Mouse (Mus musculus): Measurements from ENCODE around the gene Nr4a1. TPM values are rescaled to one million over a fixed set of nuclear protein-coding genes. Genes with fewer than 3 reads are reported as not detected.

Nr4a1 gene
- polyA plus RNA-seq (2012; ENCODE audit: insufficient read depth, insufficient read length, missing spikeins) = 20.8 and 136 TPM in 2 replicates

DNA sequence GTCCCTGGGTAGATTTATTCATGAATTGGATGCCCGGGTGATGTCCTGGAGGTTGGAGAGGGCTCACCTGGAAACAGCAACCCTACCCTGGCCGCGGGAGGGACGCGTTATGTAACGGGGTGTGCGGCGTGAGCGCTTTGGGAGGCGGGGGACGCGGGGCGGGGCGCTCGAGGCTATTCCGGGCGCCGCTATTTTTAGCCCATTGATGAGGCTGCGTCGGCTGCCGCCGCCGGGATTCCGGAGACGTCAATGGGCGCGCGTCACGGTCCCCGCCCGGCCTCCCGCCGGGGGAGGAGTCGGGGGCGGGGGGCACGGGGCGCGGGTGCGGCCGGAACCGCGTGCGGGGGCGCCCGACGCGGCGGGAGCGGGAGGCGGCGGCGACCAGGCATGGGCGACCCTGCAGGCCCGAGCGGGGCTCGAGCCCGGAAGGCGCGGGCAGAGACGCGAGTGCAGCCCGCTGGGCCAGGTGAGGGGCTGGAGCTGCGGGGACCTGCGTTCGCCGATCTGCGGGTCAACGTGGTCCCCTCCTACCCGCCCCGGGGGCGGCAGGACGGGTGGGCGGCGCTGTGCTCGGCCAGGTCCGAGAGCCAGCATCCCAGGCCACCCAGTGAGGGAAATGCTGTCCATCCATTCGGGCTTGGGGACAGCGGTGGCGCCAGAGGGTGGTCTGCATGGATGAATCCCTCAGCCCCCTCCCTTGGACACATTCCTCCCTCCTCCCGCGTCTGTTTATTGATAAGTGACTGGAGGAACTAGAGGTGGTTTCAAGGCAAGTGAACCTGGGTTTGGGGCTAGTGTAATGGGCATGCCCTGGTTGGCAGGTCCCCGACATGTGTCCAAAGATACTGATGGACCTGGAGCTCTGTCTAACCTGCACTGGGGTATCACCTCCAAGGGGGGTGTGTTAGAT is at the start of gene Nr4a1:
Gene Nr4a1, plus strand, starts transcription at position 384 of the 910 bp plus-strand sequence.
- Histone ChIP-seq H3K27ac (replicated peaks; ENCODE audit: low read depth, low read length) (peak within 1 kb of the TSS; percentile 44), H3K4me1 (ENCODE audit: control insufficient read depth, insufficient read depth, insufficient read length, low read length) (peaks cover 3% of the 10 kb centered on the region; the same call in 1 of the 2 replicates), H3K4me3 (ENCODE audit: insufficient read depth, low read depth, low read length) (peak within 1 kb of the TSS; percentile 73)

DNA sequence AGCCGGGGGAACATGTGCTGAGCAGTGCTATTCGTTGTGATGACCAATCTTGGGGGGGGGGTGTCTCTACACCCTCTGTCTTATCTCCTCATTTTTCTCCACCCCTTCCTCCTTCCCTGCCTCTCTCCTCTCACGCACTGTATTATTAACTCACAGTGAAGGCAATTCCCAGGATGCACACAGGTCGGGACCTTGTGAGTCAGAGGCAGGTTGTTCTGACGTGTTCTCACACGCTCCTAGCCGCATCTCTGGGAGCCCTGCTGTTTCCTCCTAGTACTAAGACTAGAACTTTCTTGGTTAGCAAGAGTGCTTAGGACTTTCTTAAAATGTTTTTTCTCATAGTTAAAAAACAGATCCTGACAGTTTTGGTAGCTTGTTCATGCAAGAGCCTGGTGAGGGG is 49.3 kb upstream of the Nr4a1 start:
- no peak overlapping the region for H3K4me3 ChIP-seq (ENCODE audit: insufficient read depth, low read depth, low read length)
- H3K4me1 ChIP-seq (ENCODE audit: control insufficient read depth, insufficient read depth, insufficient read length, low read length) = no peaks in the 10 kb centered on the region
- H3K27ac ChIP-seq (replicated peaks; ENCODE audit: low read depth, low read length) = no peak overlapping the region

DNA sequence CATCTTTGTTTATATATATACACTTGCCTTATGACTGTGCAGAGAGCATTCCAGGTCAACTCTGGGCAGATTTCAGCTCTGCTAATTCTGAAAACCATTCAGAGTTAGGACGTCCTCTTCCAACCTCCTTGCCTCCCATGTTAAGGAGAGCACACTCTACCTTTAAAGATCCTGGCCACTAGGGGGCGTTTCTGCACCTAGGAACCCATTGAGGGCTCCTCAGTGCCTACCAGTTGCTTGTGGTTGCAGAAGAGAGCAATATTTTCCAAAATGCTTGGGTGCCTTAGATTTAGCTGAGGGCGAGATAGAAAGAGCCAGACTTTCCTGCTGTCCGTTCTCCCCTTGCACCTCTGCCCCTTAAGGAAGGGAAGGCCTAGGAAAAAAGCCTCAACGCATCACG is 43.8 kb upstream of the Nr4a1 start:
- no peak overlapping the region for H3K27ac ChIP-seq (replicated peaks; ENCODE audit: low read depth, low read length)
- peaks cover 3% of the 10 kb centered on the region; the same call in 1 of the 2 replicates for H3K4me1 ChIP-seq (ENCODE audit: control insufficient read depth, insufficient read depth, insufficient read length, low read length)
- no peak overlapping the region for H3K4me3 ChIP-seq (ENCODE audit: insufficient read depth, low read depth, low read length)

DNA sequence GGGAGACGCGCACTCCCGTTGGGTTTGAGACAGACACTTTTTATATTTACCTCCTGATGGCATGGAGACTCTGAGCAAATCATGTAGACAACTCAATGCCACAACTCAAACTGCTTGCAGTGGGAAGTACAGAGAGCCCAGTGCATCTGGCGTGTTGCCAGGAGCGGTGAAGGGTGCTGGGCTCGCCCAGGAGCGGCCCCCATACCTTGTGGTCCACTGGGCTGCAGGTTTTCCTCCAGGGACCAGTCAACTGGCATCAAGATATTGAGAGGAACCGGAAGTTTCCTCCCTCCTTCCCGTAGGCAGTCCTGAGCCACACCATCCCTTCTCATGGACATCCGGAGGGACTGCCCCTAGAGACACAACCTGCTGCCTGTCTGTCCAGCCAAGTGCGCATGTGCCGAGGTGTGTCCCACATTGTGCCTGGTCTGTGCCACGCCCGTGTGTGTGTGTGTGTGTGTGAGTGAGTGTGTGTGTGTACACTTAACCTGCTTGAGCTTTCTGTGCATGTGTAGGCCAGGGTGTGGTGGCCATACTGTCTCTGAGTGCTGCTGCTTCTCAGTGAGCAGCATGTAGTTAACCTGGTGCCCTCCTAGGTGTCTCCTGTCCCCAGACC is 43.0 kb upstream of the Nr4a1 start:
- Histone ChIP-seq H3K27ac (replicated peaks; ENCODE audit: low read depth, low read length) (no peak overlapping the region), H3K4me1 (ENCODE audit: control insufficient read depth, insufficient read depth, insufficient read length, low read length) (peaks cover 3% of the 10 kb centered on the region; the same call in 1 of the 2 replicates)

DNA sequence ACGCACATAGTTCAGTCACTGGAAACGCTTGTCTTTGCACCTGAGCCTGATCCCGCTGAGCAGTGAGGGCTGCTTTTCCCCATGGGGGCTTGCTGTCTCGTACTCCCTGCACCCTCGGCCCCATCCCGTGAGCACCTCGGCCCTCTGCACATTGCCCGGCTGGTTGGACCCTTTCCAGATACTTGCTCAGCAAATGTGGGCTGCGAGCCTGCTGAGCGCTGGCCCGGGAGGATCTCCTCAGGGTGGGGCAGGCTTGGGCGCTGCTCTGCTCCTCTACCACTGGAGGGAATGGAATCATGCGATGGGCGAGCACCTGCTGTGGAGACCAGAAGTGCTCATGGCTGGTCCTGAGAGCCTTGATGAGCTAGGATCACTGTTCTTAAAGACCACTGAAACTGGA is 41.6 kb upstream of the Nr4a1 start:
- Histone ChIP-seq H3K4me3 (ENCODE audit: insufficient read depth, low read depth, low read length) (no peak overlapping the region), H3K4me1 (ENCODE audit: control insufficient read depth, insufficient read depth, insufficient read length, low read length) (peaks cover 3% of the 10 kb centered on the region; the same call in 1 of the 2 replicates), H3K27ac (replicated peaks; ENCODE audit: low read depth, low read length) (no peak overlapping the region)

More for the DNA sequence above, 43.0 kb upstream of the Nr4a1 start:
- H3K4me3 ChIP-seq (ENCODE audit: insufficient read depth, low read depth, low read length) = no peak overlapping the region

DNA sequence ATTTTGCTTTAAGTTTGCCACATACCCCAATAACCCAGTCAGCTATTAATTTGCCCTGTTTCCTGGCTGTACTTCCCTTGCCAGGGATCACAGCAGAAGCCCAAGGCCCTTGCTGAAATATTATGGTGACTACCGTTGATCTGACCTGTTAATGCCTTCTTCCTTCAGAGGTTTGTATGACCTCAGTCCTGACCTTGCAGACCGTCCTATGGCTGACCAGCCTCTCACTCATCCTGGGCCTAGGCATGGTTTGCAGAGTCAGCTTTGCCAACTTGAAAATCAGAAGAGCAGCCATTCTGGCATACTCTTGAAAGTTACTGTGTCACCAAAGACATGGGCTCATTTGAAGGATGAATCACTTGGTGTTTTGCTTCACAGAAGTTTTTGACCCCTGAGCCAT is 38.9 kb upstream of the Nr4a1 start:
- no peak overlapping the region for H3K27ac ChIP-seq (replicated peaks; ENCODE audit: low read depth, low read length)

DNA sequence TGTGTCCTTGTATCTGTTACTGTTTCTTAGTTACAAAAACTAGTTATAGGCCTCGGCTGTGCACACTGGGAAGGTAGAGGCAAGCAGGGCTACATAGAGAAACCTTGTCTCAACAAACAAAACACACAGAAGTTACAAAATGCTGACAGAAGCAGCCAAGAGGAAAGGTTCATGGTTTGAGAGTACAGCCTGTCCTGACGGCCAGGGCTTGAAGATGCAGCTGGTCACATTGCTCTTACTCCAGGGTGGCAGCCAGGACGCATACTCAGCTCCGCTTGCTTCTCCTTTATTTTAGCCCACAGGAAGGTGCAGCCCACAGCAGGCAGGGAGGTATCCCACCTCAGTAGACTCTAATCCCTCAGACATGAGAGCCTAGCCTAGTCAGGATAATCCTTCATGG is 38.0 kb upstream of the Nr4a1 start:
- H3K4me3 ChIP-seq (ENCODE audit: insufficient read depth, low read depth, low read length) = no peak overlapping the region
- peaks cover 3% of the 10 kb centered on the region; the same call in 1 of the 2 replicates for H3K4me1 ChIP-seq (ENCODE audit: control insufficient read depth, insufficient read depth, insufficient read length, low read length)
- no peak overlapping the region for H3K27ac ChIP-seq (replicated peaks; ENCODE audit: low read depth, low read length)

More for the DNA sequence above, 38.9 kb upstream of the Nr4a1 start:
- Histone ChIP-seq H3K4me3 (ENCODE audit: insufficient read depth, low read depth, low read length) (no peak overlapping the region), H3K4me1 (ENCODE audit: control insufficient read depth, insufficient read depth, insufficient read length, low read length) (peaks cover 3% of the 10 kb centered on the region; the same call in 1 of the 2 replicates)

DNA sequence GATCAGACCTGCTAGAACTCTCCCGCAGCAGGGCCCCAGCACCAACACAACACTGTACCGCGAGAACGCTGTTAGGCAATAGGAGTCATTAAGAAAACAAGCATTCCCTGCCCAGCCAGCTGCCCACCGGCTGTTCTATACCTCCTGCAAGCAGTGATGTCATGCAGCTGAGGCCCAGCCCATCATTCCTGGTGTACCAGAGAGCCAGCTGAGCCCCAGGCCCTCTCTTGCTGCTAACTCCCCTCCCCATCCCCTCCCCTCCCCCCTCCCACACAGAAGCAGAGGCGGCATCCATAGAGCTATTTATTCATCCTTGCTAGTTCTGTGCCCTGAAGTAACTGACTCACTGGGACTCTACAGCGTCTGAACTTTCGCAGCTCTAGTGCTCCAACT is 33.2 kb upstream of the Nr4a1 start:
- Histone ChIP-seq H3K4me1 (ENCODE audit: control insufficient read depth, insufficient read depth, insufficient read length, low read length) (no peaks in the 10 kb centered on the region), H3K4me3 (ENCODE audit: insufficient read depth, low read depth, low read length) (no peak overlapping the region), H3K27ac (replicated peaks; ENCODE audit: low read depth, low read length) (no peak overlapping the region)

DNA sequence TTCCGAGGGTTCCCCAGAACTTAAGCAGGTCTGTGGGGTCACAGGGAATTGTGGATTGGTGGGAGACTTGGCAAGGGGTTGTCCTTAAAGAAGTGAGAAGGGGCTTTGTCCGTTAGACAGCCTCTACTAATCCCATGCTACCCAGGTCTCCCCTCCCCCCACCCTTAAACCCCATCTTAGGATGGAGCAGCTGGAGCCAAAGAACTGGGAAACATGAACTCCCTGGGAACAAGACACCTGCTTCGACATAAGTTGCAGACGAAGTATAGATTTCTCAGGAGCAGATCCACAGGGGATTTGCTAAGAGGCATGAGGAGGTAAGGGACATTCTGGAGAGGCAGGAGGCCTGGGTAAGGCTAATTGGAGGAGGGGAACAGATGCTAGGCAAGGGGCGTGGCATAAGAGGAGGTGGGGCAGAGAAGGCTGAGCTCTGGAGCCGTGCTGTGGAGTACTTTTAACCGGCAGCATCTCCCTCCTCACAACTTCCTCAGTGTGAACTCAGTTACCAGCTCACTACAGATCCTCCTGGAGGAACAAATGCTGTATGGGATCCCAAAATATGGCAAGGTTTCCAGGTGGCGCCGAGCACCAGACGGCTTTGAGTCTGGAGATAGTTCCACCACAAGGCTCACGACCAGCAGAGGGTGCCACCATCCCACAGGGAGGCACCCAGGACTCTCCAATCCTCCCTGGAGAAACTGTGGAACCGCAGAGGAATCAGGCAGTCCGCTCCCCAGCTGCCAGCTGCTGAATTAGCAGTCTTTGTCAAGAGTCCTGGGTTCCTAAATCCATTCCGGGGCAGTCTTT is 32.6 kb upstream of the Nr4a1 start:
- Histone ChIP-seq H3K27ac (replicated peaks; ENCODE audit: low read depth, low read length) (no peak overlapping the region), H3K4me3 (ENCODE audit: insufficient read depth, low read depth, low read length) (no peak overlapping the region), H3K4me1 (ENCODE audit: control insufficient read depth, insufficient read depth, insufficient read length, low read length) (no peaks in the 10 kb centered on the region)

DNA sequence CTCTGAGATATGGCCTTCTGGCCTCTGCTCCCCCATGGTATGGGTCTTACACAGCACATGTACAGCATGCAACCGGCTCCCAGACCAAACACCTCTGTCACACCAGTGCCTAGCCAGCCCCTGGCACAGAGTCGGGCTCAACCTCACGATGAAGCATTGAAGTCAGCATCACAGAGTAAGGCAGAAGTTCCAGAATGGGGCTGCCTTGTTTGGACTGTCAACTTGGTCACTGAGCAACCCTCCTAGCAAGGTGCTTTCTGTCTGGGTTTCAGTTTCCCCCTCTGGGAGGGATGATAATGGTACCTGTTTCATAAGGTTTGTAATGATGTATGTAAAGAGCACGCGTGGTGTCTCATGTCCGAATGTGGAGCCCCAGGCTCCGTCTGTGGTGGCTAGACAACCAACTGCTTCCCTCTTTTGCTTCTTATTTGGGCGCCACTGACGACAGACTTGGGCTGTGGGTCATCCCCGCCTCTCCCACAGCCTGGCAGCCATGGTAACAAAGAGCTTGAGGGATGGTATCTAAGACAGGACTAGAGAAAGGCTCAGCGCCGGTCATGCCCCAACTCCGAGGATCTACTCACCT is 31.1 kb upstream of the Nr4a1 start:
- Histone ChIP-seq H3K4me3 (ENCODE audit: insufficient read depth, low read depth, low read length) (no peak overlapping the region), H3K27ac (replicated peaks; ENCODE audit: low read depth, low read length) (no peak overlapping the region), H3K4me1 (ENCODE audit: control insufficient read depth, insufficient read depth, insufficient read length, low read length) (no peaks in the 10 kb centered on the region)

DNA sequence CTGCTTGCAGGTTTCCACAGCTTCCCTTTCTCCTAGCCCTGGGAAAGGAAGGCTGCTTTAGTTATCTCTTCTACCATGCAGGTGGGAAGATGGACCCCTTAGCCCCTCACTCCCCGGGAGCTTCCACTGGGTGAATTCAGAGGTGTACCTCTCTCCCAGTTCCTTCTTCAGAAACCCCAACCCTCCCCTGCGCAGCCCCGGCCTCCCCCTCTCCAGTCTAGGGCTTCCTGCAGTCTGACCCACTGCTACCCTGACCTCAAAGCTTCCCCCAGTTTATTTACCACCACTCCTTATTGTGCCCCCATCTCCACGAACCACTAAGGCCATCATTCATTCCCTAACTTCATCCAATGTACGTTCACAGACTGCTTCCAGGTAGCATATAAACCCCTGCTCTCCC is 30.5 kb upstream of the Nr4a1 start:
- Histone ChIP-seq H3K4me1 (ENCODE audit: control insufficient read depth, insufficient read depth, insufficient read length, low read length) (no peaks in the 10 kb centered on the region), H3K27ac (replicated peaks; ENCODE audit: low read depth, low read length) (no peak overlapping the region), H3K4me3 (ENCODE audit: insufficient read depth, low read depth, low read length) (peak overlapping the region; percentile 87; the same call in 1 of the 2 replicates)

DNA sequence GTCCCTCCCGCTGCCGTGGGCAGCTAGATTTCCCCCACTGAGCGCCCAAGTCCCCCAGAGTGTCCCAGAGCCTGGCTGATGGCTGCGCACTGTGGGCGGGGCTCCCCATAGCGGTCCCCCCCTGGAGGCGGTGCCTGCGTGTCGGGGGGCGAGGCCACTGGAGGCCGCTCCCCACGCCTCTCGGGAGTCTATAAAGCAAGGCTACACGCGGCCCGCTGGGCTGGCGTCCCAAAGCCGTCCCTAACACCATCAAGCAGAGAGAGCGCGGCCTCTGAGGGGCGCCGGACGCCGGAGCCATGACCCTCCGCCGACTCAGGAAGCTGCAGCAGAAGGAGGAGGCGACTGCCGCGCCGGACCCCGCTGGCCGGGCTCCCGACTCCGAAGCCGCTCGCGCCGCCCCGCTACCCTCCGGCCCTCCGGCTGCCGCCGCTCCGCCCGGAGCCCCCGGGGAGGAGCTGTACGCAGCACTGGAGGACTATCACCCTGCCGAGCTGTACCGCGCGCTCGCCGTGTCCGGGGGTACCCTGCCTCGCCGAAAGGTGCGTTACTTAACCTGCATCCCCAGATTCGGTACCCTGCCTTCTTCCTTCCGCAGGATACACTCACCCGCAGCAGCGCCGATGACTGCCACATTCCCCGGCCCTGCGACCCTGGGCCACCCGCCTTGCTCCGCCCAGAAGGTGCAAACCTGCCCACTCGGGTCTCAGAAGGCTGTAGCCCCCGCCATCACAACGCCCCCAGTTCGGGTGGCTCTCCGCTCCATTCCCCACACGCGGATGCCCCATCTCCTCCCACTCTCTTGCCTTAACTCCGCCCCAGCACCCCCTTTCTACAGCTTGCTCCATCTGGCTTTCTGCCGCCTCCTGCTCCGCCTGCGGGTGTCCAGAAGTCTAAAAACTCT is 29.8 kb upstream of the Nr4a1 start, which contains the start of gene Grasp:
Gene Grasp, plus strand, starts transcription at position 183 of the 901 bp plus-strand sequence.
- Histone ChIP-seq H3K4me1 (ENCODE audit: control insufficient read depth, insufficient read depth, insufficient read length, low read length) (peaks cover 4% of the 10 kb centered on the region), H3K4me3 (ENCODE audit: insufficient read depth, low read depth, low read length) (peak within 1 kb of the TSS; percentile 87), H3K27ac (replicated peaks; ENCODE audit: low read depth, low read length) (peak within 1 kb of the TSS; percentile 94)

DNA sequence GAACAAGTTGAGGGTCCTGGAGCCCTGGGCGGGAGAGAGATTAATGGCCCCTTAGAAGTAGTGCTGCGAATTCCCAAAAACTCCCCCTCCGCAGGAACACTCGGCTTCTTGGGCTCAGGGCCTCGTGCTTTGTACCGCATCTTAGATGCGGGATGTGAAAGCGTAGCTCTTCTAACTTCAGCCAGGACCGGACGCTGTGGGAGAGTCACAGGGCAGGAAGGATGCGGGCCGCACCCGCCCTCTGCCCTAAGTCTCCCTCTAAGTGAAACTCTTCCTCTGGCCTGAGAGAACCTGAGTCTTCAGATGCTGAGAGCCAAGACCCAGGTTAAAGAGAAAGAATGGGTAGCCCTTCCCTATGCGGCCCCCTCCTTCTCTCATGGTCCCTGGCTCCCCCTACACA is 29.1 kb upstream of the Nr4a1 start:
- Histone ChIP-seq H3K4me3 (ENCODE audit: insufficient read depth, low read depth, low read length) (peak overlapping the region; percentile 87), H3K4me1 (ENCODE audit: control insufficient read depth, insufficient read depth, insufficient read length, low read length) (peaks cover 5% of the 10 kb centered on the region), H3K27ac (replicated peaks; ENCODE audit: low read depth, low read length) (peak overlapping the region; percentile 94)

DNA sequence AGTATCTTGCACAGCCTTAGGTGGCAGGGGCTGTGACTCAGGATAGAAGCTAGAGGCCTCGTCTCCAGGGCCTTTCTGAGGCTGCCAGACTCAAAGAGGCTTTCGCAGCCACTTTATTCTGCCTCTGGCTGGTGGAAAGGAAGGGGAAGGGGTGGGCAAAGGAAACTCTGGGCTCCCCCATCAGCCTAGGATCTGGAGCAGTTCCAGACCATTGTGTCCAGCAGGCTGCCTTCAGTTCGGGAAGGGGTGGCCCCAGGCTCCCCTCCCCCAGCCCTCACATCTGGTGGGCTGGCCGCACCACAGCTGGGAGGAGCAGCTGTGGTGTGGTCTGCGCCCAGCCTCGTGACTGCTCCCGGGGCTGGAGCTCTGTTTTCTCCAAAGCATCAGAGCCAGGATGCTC is 26.1 kb upstream of the Nr4a1 start:
- Histone ChIP-seq H3K4me3 (ENCODE audit: insufficient read depth, low read depth, low read length) (peak overlapping the region; percentile 24; the same call in 1 of the 2 replicates), H3K27ac (replicated peaks; ENCODE audit: low read depth, low read length) (peak overlapping the region; percentile 72), H3K4me1 (ENCODE audit: control insufficient read depth, insufficient read depth, insufficient read length, low read length) (peaks cover 5% of the 10 kb centered on the region)
